Mouse (Mus musculus) olfactory bulb, adult 2 months (tissue): ENCODE data around the gene Zfp712.

Experiments used
- CTCF ChIP-seq: fragments of 200-500 bp; IDR thresholded peaks from 2 replicates; pipeline ENCODE4 v1.5.1; 2012; ENCODE audit warnings: low read depth, mild to moderate bottlenecking, low read length, moderate library complexity; ENCODE audit not compliant: insufficient read depth
- POLR2A ChIP-seq: fragments of 200-500 bp; IDR thresholded peaks from 2 replicates; pipeline ENCODE4 v1.6.1; 2012; ENCODE audit warnings: mild to moderate bottlenecking, low read depth, low read length, moderate library complexity; ENCODE audit not compliant: insufficient read depth

DNA sequence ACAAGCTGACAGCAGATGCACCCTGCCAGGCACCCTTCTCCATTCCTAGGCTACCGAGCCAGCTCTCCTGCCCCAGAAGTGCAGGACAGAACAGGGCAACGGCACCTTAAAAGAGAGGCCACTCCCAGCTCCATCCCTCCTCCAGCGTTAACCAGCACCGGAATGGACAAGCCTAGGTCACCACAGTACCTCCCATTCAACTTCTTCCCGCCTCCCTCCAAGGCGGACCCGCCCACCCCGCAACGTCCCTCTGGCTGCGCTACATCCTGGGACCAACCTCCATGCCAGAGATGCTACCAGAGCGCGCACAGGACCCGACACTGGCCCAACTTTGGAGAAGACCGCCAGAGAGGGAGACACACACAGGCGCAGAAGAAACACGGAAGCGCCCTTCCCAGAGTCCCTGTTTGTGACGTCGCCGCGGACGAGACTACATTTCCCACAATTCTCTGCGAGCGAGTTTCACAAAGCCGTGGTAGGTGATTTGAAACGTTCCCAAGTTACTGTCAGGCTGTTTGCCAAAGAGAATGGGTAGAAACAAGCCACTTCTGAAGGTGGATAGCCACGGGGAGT lies at the start of gene Zfp712:
- TF ChIP-seq POLR2A (peak; percentile 37; the same call in 1 of the 2 replicates), CTCF (no peak)
